Mouse (Mus musculus) hindbrain, embryonic 13.5 days (tissue): ENCODE results near the gene Chst13. TPM values are rescaled to one million over a fixed set of nuclear protein-coding genes. Genes with fewer than 3 reads are reported as not detected.

Experiments
- ATAC-seq: fragments of 200-750 bp; cut with Nextera tagmentation; 2 replicates; pipeline ENCODE4 v1.8.0; 2017; ENCODE audit warnings: moderate TSS enrichment; ENCODE audit not compliant: low FRiP score
- H3K27ac ChIP-seq: fragments of 300-500 bp; sonication (generic); 2 replicates; pipeline ENCODE4 v1.5.1; 2015; ENCODE audit warnings: inconsistent platforms, mild to moderate bottlenecking, moderate library complexity
- H3K27me3 ChIP-seq: fragments of 300-500 bp; sonication (generic); 2 replicates; pipeline ENCODE4 v1.6.1; 2015; ENCODE audit warnings: mild to moderate bottlenecking, inconsistent platforms
- H3K36me3 ChIP-seq: fragments of 300-500 bp; sonication (generic); 2 replicates; pipeline ENCODE4 v1.6.1; 2015; ENCODE audit warnings: mild to moderate bottlenecking, inconsistent platforms
- H3K4me1 ChIP-seq: fragments of 300-500 bp; sonication (generic); replicated peaks from 2 replicates; pipeline ENCODE4 v1.6.1; 2015; ENCODE audit warnings: inconsistent platforms
- H3K4me2 ChIP-seq: fragments of 300-500 bp; sonication (generic); 2 replicates; pipeline ENCODE4 v1.6.1; 2015; ENCODE audit warnings: inconsistent platforms, mild to moderate bottlenecking, moderate library complexity
- H3K4me3 ChIP-seq: fragments of 300-500 bp; sonication (generic); 2 replicates; pipeline ENCODE4 v1.5.1; 2015; ENCODE audit warnings: mild to moderate bottlenecking, inconsistent platforms
- H3K9ac ChIP-seq: fragments of 300-500 bp; sonication (generic); 2 replicates; pipeline ENCODE4 v1.6.1; 2015; ENCODE audit warnings: mild to moderate bottlenecking, inconsistent platforms
- H3K9me3 ChIP-seq: fragments of 300-500 bp; sonication (generic); 2 replicates; pipeline ENCODE4 v1.6.1; 2016; ENCODE audit warnings: inconsistent platforms
- WGBS: fragments of 180-500 bp; shearing (Covaris S2); methylation state at CpG from one replicate; pipeline ENCODE4 v1.1.7; 2015; 5-methylcytosine and 5-hydroxymethylcytosine counted together
- polyA plus RNA-seq: library from polyadenylated mRNA; unstranded; fragments of >200 nt; fragmentation: Nextera tagmentation; extraction: Ambion mirVana; gene quantifications from 2 replicates; pipeline ENCODE4 v1.2.1, GENCODE M21; 2015

The Chst13 gene
- polyA plus RNA-seq, 1 experiment from 2014 or later = 0.17 TPM

DNA sequence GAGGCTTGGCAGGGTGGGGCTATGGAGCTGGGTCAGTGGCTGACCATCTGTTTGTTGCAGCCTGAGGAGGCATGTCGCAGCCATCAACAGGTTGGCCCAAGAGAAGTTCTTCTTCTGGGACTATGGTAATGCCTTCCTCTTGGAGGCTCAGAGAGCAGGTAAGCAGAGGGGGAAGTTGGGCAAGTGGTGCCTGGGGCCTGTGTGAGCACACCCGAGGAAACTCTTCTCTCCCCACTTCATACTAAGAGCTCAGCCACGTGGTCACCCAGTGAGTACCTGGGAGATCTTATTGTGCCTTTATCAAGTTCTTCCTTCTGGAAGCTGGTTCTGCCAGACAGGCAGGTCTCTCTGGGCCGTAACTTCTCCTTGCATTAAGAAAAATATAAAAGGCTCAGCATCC is 22.2 kb upstream of the Chst13 start:
- 90% methylated on average over 4 of the region's 4 CpGs for WGBS
- ATAC-seq = no peak
- no peaks in the 10 kb centered on the region for H3K36me3 ChIP-seq

DNA sequence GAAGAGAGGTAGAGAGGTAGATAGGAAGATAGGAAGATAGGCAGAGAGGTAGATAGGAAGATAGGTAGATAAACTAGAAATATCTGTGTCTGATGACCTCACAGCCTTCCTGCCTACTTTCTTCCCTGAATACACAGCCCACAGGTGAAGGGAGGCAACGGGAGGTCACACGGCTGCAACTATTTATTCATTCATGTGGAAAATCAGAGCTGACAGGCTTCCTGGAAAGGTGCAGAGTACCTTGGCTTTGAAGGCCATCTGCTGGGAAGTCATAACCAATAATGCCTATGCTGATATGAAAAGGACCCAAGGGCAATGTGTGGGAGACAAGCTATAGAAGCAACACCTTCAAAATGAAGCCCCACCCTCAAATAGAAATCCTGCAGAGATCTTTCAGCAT is 17.4 kb upstream of the Chst13 start:
- Histone ChIP-seq H3K4me1 (no peaks in the 10 kb centered on the region), H3K36me3 (no peaks in the 10 kb centered on the region), H3K27ac (no peak overlapping the region), H3K9ac (no peak overlapping the region), H3K27me3 (no peaks in the 10 kb centered on the region), H3K4me3 (no peak overlapping the region), H3K9me3 (no peaks in the 10 kb centered on the region), H3K4me2 (no peak overlapping the region)
- WGBS = 85% methylated on average over 2 of the region's 2 CpGs
- ATAC-seq = no peak

More for the DNA sequence above, 22.2 kb upstream of the Chst13 start:
- H3K27me3 ChIP-seq = no peaks in the 10 kb centered on the region
- no peak overlapping the region for H3K9ac ChIP-seq
- no peak overlapping the region for H3K4me2 ChIP-seq
- no peak overlapping the region for H3K4me3 ChIP-seq
- H3K27ac ChIP-seq = no peak overlapping the region
- H3K9me3 ChIP-seq = no peaks in the 10 kb centered on the region
- H3K4me1 ChIP-seq = no peaks in the 10 kb centered on the region

DNA sequence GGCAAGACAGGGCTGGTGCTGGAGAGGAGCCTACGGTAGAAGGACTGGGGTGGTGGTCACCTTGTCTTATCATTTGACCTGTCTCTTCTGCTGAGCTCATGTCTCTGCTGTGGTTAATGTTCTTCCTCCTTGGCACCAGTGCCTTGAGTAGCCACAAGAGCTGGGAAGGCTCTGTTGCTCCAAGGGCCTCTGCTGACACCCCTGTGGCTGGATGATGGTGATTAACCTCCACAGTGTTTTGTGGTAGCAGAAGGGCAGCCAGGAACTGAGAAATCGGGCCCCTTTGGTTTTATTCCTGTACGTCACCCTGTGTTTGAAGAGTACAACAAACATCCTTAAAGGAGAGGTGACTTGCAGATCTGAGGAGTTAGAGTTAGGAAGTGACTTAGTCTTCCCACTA is 9.3 kb upstream of the Chst13 start:
- H3K4me3 ChIP-seq = no peak overlapping the region
- 85% methylated on average over 3 of the region's 3 CpGs for WGBS
- no peaks in the 10 kb centered on the region for H3K27me3 ChIP-seq
- no peak overlapping the region for H3K4me2 ChIP-seq
- H3K4me1 ChIP-seq = peaks cover 5% of the 10 kb centered on the region; the same call in 1 of the 2 replicates
- H3K27ac ChIP-seq = no peak overlapping the region
- H3K9me3 ChIP-seq = no peaks in the 10 kb centered on the region
- no peak overlapping the region for H3K9ac ChIP-seq
- H3K36me3 ChIP-seq = no peaks in the 10 kb centered on the region
- ATAC-seq = no peak

DNA sequence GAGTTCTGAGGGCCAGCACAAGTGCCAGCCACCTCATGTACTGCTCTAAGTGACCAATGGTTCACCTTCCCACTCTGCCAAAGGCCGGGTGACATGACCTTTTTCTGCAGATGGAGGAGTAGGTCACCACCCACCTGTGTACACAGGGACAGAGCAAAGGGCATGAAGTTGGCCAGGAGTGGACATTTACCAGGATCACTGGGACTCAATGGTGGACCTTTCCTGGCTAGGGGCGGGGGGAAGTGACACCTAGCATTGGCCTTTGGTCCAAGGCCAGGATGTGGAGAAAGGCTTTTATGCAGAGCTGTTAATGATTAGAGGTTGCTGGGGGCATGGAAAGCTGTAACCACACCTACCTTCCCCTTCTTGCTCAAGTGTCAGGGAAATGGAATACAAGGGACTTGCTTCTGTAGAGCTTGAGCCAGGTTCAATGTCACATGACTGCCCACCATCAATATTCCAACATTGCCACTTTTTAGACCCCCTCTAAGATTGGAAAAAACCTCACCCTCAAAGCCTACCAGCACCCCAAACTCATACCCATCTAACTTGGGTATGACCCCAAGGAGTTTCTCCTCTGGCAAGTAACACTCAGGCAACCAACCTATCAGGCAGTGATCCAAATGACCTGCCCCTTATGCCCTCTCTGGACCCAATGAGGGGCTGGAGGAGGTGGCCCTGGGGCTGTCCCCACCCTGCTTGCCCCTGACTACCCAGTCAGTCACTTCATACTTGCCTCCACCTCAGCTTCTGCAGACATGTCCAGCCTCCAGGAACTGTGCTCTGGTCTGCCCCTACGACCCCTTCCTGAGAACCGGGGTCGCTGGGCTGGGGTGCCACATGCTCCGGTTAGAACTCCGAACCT is 7.8 kb upstream of the Chst13 start, which contains the start of gene Uroc1:
Gene Uroc1 (plus strand): TSS at position 724 of the 865 bp plus-strand sequence.
- Histone ChIP-seq H3K27me3 (no peaks in the 10 kb centered on the region), H3K9ac (no peak within 1 kb of the TSS), H3K4me2 (no peak within 1 kb of the TSS), H3K36me3 (no peaks in the 10 kb centered on the region), H3K4me1 (peaks cover 5% of the 10 kb centered on the region; the same call in 1 of the 2 replicates), H3K27ac (no peak within 1 kb of the TSS), H3K9me3 (no peaks in the 10 kb centered on the region), H3K4me3 (no peak within 1 kb of the TSS)
- 84% methylated on average over 7 of the region's 7 CpGs for WGBS
- no peak for ATAC-seq

DNA sequence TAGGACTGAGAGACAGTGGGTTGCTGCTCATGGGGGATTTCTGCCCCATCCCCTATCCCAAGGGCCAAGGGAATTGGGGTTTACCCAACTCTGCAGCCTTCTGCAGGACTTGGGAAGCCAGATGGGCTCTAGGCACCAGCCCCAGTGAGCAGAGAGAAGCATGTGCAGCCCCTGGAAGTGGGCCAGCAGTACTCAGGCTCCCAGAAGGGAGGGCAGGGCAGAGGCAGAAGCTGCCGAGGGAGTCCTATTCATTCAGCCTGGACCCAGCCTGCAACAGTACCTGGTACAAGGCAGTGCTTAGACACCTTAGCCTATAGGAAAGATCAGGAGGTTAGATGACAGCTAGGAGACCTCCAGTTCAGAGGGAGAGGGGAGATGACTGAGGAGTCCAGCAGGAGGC is 5.0 kb upstream of the Chst13 start:
- no peak overlapping the region for H3K27ac ChIP-seq
- H3K4me3 ChIP-seq = no peak overlapping the region
- peaks cover 7% of the 10 kb centered on the region; the same call in 1 of the 2 replicates for H3K4me1 ChIP-seq
- no peaks in the 10 kb centered on the region for H3K36me3 ChIP-seq
- H3K4me2 ChIP-seq = no peak overlapping the region
- H3K9me3 ChIP-seq = no peaks in the 10 kb centered on the region
- WGBS = 24% methylated on average over 1 of the region's 1 CpGs
- no peak overlapping the region for H3K9ac ChIP-seq
- H3K27me3 ChIP-seq = peaks cover 6% of the 10 kb centered on the region; the same call in 1 of the 2 replicates
- ATAC-seq = peak; percentile 68

DNA sequence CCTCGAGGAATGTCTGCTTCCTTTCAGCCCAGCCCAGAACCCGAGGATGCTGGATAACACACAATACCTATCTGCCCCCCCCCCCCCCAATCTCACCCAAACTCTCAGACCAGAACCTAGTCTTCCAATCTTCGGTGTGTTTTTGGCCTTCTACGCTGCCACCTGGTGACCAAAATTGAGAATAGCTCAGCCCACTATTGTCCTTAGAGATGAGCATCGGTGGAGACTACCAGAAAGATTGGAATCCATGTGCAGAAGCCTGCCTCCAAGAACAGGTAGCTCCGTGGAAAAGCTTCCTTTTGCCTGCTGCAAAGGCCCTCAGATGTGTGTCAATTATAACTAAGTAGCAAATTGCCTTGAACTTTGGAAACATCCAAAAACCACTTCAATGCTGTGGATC is 2.7 kb upstream of the Chst13 start:
- Histone ChIP-seq H3K4me2 (no peak overlapping the region), H3K27me3 (peaks cover 14% of the 10 kb centered on the region; the same call in 1 of the 2 replicates), H3K4me1 (peaks cover 9% of the 10 kb centered on the region; the same call in 1 of the 2 replicates), H3K9me3 (no peaks in the 10 kb centered on the region), H3K27ac (no peak overlapping the region), H3K4me3 (no peak overlapping the region), H3K9ac (no peak overlapping the region), H3K36me3 (no peaks in the 10 kb centered on the region)
- 27% methylated on average over 6 of the region's 6 CpGs for WGBS
- ATAC-seq = no peak

DNA sequence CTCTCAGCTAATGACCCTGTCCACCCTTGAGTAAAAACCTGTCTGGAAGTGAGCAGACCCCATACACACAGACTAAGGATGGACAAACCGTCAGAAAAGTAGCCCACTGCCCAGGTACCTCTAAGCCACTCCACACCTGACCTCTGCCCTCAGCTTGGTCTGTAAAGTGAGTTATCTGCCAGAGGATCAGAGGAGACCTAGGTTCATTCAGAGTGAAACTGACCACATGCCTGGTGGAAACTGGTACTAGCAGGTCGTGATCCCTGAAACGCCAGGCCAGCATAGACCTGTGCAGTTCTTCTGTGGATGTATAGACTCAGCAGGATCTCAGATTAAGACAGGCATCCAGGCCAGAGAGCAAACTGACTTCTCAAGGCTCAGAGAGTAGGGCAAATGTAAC is 522 bp downstream of the Chst13 start:
- no peak for ATAC-seq
- H3K4me2 ChIP-seq = peak overlapping the region; percentile 36; the same call in 1 of the 2 replicates
- peaks cover 4% of the 10 kb centered on the region; the same call in 1 of the 2 replicates for H3K4me1 ChIP-seq

DNA sequence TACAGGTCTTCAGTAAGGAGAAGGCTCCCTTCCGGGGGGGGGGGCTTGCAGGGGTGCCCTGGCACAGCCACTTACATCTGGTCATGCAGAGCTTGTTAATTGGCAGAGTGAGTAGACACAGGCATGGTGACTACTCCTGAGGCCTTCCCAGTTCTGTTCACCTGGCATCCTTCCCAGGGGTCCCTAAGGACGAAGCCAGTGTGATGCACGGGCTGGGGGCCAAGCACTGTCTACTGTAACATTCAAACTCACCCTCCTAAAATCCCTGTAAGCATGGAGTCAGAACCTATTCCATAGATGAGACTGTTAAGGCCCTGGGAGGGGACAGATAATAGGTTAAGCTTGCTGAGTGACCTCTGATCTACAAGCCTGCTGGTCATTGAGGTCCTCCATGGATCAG is 959 bp downstream of the Chst13 start:
- peaks cover 4% of the 10 kb centered on the region; the same call in 1 of the 2 replicates for H3K4me1 ChIP-seq
- 71% methylated on average over 3 of the region's 3 CpGs for WGBS
- no peaks in the 10 kb centered on the region for H3K9me3 ChIP-seq
- H3K4me3 ChIP-seq = no peak overlapping the region
- no peak overlapping the region for H3K4me2 ChIP-seq
- H3K27me3 ChIP-seq = peaks cover 14% of the 10 kb centered on the region; the same call in 1 of the 2 replicates
- no peak for ATAC-seq
- no peak overlapping the region for H3K27ac ChIP-seq
- H3K9ac ChIP-seq = no peak overlapping the region
- H3K36me3 ChIP-seq = no peaks in the 10 kb centered on the region

More for the DNA sequence above, 522 bp downstream of the Chst13 start:
- WGBS = 75% methylated on average over 3 of the region's 3 CpGs
- Histone ChIP-seq H3K9ac (no peak overlapping the region), H3K4me3 (no peak overlapping the region), H3K36me3 (no peaks in the 10 kb centered on the region), H3K27ac (no peak overlapping the region), H3K27me3 (peaks cover 14% of the 10 kb centered on the region; the same call in 1 of the 2 replicates), H3K9me3 (no peaks in the 10 kb centered on the region)

DNA sequence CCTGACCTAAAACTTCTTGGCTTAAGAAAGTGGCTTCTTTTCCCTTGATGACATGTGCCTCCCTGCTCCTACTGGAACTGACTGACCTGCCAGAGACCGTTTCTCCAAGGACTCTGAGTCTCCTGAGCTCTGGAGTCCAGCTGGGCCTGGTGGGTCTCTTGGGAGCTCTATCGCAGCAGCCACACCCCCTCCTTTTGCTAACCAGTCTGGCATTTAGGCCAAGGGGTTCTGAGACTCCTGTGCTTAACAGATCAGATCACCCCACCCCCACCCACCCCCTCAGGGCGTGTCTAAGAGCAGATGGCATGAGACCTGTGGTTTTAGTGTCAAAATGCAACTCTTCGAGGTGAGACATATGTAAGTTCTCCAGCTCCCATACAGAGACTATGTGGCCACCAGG is 3.2 kb downstream of the Chst13 start:
- WGBS = 46% methylated on average over 4 of the region's 4 CpGs
- Histone ChIP-seq H3K27ac (no peak overlapping the region), H3K4me2 (no peak overlapping the region), H3K36me3 (no peaks in the 10 kb centered on the region), H3K9ac (no peak overlapping the region), H3K27me3 (peaks cover 14% of the 10 kb centered on the region; the same call in 1 of the 2 replicates), H3K4me3 (no peak overlapping the region), H3K4me1 (peaks cover 4% of the 10 kb centered on the region; the same call in 1 of the 2 replicates), H3K9me3 (no peaks in the 10 kb centered on the region)
- no peak for ATAC-seq

DNA sequence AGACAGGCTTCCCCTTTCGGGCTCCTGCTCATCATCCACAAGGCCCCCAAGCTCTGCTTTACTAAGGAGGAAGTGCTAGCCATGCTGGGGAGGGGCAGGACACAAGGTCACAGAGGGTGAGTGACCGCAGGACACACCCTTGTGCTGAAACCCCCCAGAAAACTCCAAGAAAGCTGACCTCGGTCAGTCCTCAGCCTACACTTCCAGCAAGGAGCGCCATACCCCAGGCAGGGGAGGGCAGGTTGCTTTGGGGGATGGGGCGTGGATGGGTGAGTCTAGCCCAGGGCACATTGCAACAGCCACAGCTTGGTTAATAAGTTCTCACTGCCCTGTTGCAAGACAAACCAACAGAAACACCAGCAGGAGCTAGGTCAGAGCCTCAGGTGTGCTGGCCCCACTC is 4.6 kb downstream of the Chst13 start:
- Histone ChIP-seq H3K9ac (no peak overlapping the region), H3K36me3 (no peaks in the 10 kb centered on the region), H3K27me3 (peaks cover 13% of the 10 kb centered on the region; the same call in 1 of the 2 replicates), H3K4me1 (peaks cover 4% of the 10 kb centered on the region; the same call in 1 of the 2 replicates), H3K27ac (no peak overlapping the region), H3K4me2 (no peak overlapping the region), H3K9me3 (no peaks in the 10 kb centered on the region), H3K4me3 (no peak overlapping the region)
- ATAC-seq = no peak
- 89% methylated on average over 5 of the region's 5 CpGs for WGBS

DNA sequence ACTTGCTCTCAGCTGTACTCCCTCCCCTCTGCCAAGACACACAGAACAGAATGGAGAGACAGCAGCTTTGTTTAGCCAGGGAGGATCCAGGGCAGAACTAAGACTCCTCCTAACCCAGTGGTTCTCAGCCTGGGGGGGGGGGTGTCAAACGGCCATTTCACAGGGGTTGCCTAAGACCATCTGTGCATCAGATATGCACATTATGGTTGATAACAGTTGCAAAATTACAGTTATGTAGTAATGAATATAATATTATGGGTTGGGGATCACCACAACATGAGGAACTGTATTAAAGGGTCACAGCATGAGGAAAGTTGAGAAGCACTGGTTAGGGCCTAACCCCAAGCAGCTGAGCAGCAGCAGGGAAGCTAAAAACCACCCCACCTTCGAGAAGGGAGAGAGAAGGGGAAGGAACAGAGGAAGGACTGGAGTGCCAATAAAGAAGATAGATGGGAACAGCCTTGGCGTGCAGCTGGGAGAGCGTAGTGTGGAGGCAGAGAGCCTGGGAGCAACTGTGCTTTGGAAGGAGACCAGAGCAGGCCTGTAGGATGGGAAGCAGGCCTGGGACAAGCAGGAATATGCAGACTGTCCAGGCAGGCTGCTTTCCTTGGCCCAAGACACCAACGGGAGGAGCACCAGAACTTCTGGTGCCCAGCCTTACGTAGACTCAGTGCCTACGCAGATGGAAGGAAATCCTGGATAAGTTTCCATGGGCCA is 5.4 kb downstream of the Chst13 start:
- H3K27me3 ChIP-seq = peaks cover 5% of the 10 kb centered on the region; the same call in 1 of the 2 replicates
- no peaks in the 10 kb centered on the region for H3K36me3 ChIP-seq
- H3K4me1 ChIP-seq = no peaks in the 10 kb centered on the region
- H3K27ac ChIP-seq = no peak overlapping the region
- WGBS = 83% methylated on average over 7 of the region's 7 CpGs
- H3K4me3 ChIP-seq = no peak overlapping the region
- no peak for ATAC-seq
- no peak overlapping the region for H3K9ac ChIP-seq
- H3K9me3 ChIP-seq = no peaks in the 10 kb centered on the region
- H3K4me2 ChIP-seq = no peak overlapping the region

DNA sequence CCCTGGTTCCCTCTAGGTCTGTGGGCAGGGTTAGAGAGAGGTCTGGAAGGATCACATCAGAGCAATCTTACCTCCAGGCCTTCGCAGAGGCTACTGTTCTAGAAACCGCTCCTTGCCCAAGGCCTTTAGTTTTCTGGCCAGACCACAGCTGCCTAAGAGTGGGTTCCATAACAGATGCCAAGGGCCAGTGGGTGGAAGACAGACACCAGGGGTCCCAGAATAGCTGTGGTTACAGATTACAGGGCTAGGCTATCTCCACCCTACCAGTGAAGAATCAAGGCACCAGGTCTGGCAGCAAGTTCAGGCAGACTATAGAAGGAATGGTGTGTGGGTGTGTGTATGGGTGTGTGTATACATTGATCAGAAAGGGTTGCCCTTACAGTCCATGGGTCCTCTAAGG is 6.0 kb downstream of the Chst13 start:
- Histone ChIP-seq H3K4me2 (no peak overlapping the region), H3K27me3 (no peaks in the 10 kb centered on the region), H3K9me3 (no peaks in the 10 kb centered on the region), H3K9ac (no peak overlapping the region), H3K4me1 (no peaks in the 10 kb centered on the region), H3K36me3 (no peaks in the 10 kb centered on the region), H3K27ac (no peak overlapping the region), H3K4me3 (no peak overlapping the region)
- no peak for ATAC-seq
- 95% methylated on average over 2 of the region's 2 CpGs for WGBS
